Mouse (Mus musculus) stomach, embryonic 15.5 days (tissue): ENCODE results near the gene Ehbp1l1. TPM values are rescaled to one million over a fixed set of nuclear protein-coding genes. Genes with fewer than 3 reads are reported as not detected.
A peak's percentile ranks its signal among the peaks of the same experiment; 100 is the strongest.

ENCODE experiments used
- ATAC-seq: fragments of 200-750 bp; cut with Nextera tagmentation; 2 replicates; pipeline ENCODE4 v1.8.0; 2017; ENCODE audit warnings: low read depth, moderate number of reproducible peaks, moderate TSS enrichment; ENCODE audit not compliant: insufficient read depth, low FRiP score
- H3K27ac ChIP-seq: fragments of 300-500 bp; sonication (generic); 2 replicates; pipeline ENCODE4 v1.5.1; 2015; ENCODE audit warnings: mild to moderate bottlenecking, inconsistent platforms
- H3K27me3 ChIP-seq: fragments of 300-500 bp; sonication (generic); replicated peaks from 2 replicates; pipeline ENCODE4 v1.6.1; 2015; ENCODE audit warnings: inconsistent platforms
- H3K36me3 ChIP-seq: fragments of 300-500 bp; sonication (generic); 2 replicates; pipeline ENCODE4 v1.6.1; 2015; ENCODE audit warnings: inconsistent platforms
- H3K4me1 ChIP-seq: fragments of 300-500 bp; sonication (generic); 2 replicates; pipeline ENCODE4 v1.6.1; 2015; ENCODE audit warnings: inconsistent platforms
- H3K4me2 ChIP-seq: fragments of 300-500 bp; sonication (generic); 2 replicates; pipeline ENCODE4 v1.6.1; 2015; ENCODE audit warnings: mild to moderate bottlenecking, inconsistent platforms
- H3K4me3 ChIP-seq: fragments of 300-500 bp; sonication (generic); replicated peaks from 2 replicates; pipeline ENCODE4 v1.5.1; 2015; ENCODE audit warnings: inconsistent platforms
- H3K9ac ChIP-seq: fragments of 300-500 bp; sonication (generic); 2 replicates; pipeline ENCODE4 v1.6.1; 2015; ENCODE audit warnings: inconsistent platforms
- H3K9me3 ChIP-seq: fragments of 300-500 bp; sonication (generic); 2 replicates; pipeline ENCODE4 v1.6.1; 2016; ENCODE audit warnings: inconsistent platforms
- WGBS: fragments of 180-500 bp; shearing (Covaris S2); methylation state at CpG from one replicate; pipeline ENCODE4 v1.1.7; 2015; 5-methylcytosine and 5-hydroxymethylcytosine counted together
- polyA plus RNA-seq: library from polyadenylated mRNA; unstranded; fragments of >200 nt; fragmentation: Nextera tagmentation; extraction: Ambion mirVana; gene quantifications from 2 replicates; pipeline ENCODE4 v1.2.1, GENCODE M21; 2015

Ehbp1l1 gene
- polyA plus RNA-seq, 1 experiment from 2014 or later: 50.0 TPM

GRCm38 (mm10) chr19:5715793-5716688 lies 10.1 kb downstream of the Ehbp1l1 start:
- peak overlapping the region; percentile 47 for H3K4me2 ChIP-seq
- H3K36me3 ChIP-seq: peaks cover 26% of the 10 kb centered on the region
- no peaks in the 10 kb centered on the region for H3K9me3 ChIP-seq
- H3K27me3 ChIP-seq: no peaks in the 10 kb centered on the region
- ATAC-seq: peak; percentile 42; the same call in 1 of the 2 replicates
- WGBS: 37% methylated on average over 43 of the region's 43 CpGs
- no peak overlapping the region for H3K9ac ChIP-seq
- H3K27ac ChIP-seq: no peak overlapping the region
- no peak overlapping the region for H3K4me3 ChIP-seq
- peaks cover 18% of the 10 kb centered on the region for H3K4me1 ChIP-seq

- H3K36me3 ChIP-seq: peaks cover 28% of the 10 kb centered on the region
- H3K9me3 ChIP-seq: no peaks in the 10 kb centered on the region
- H3K4me3 ChIP-seq: no peak overlapping the region
- H3K27ac ChIP-seq: peak overlapping the region; percentile 48
- H3K4me1 ChIP-seq: peaks cover 18% of the 10 kb centered on the region
- no peak overlapping the region for H3K9ac ChIP-seq
- H3K4me2 ChIP-seq: no peak overlapping the region; the same call in 1 of the 2 replicates
- 9% methylated on average over 2 of the region's 2 CpGs for WGBS
- H3K27me3 ChIP-seq: no peaks in the 10 kb centered on the region
- peak; percentile 82 for ATAC-seq
Observed at GRCm38 (mm10) chr19:5713730-5714129, 12.4 kb downstream of the Ehbp1l1 start.

GRCm38 (mm10) chr19:5713255-5713654 lies 12.9 kb downstream of the Ehbp1l1 start:
- Histone ChIP-seq H3K4me2 (no peak overlapping the region), H3K4me3 (no peak overlapping the region), H3K36me3 (peaks cover 32% of the 10 kb centered on the region), H3K9me3 (no peaks in the 10 kb centered on the region), H3K4me1 (peaks cover 18% of the 10 kb centered on the region), H3K9ac (no peak overlapping the region), H3K27me3 (no peaks in the 10 kb centered on the region), H3K27ac (peak overlapping the region; percentile 48)
- no peak for ATAC-seq
- WGBS: 64% methylated on average over 5 of the region's 5 CpGs

GRCm38 (mm10) chr19:5711907-5712460 lies 14.1 kb downstream of the Ehbp1l1 start:
- no peak overlapping the region for H3K27ac ChIP-seq
- WGBS: 88% methylated on average over 14 of the region's 14 CpGs
- no peak overlapping the region for H3K4me3 ChIP-seq
- H3K27me3 ChIP-seq: no peaks in the 10 kb centered on the region
- H3K4me2 ChIP-seq: no peak overlapping the region
- no peaks in the 10 kb centered on the region for H3K9me3 ChIP-seq
- no peak overlapping the region for H3K9ac ChIP-seq
- peaks cover 18% of the 10 kb centered on the region for H3K4me1 ChIP-seq
- H3K36me3 ChIP-seq: peaks cover 37% of the 10 kb centered on the region
- ATAC-seq: no peak

- H3K4me1 ChIP-seq: peaks cover 21% of the 10 kb centered on the region
- H3K27ac ChIP-seq: no peak overlapping the region
- 28% methylated on average over 3 of the region's 3 CpGs for WGBS
- no peak overlapping the region for H3K4me3 ChIP-seq
- no peak overlapping the region for H3K4me2 ChIP-seq
- H3K9ac ChIP-seq: no peak overlapping the region
- ATAC-seq: no peak
- no peaks in the 10 kb centered on the region for H3K9me3 ChIP-seq
- H3K36me3 ChIP-seq: peaks cover 43% of the 10 kb centered on the region
- H3K27me3 ChIP-seq: no peaks in the 10 kb centered on the region
Observed at GRCm38 (mm10) chr19:5711218-5711617, 14.9 kb downstream of the Ehbp1l1 start.

GRCm38 (mm10) chr19:5710581-5710980 lies 15.5 kb downstream of the Ehbp1l1 start:
- Histone ChIP-seq H3K27me3 (no peaks in the 10 kb centered on the region), H3K36me3 (peaks cover 43% of the 10 kb centered on the region), H3K4me1 (peaks cover 21% of the 10 kb centered on the region), H3K9ac (no peak overlapping the region), H3K9me3 (no peaks in the 10 kb centered on the region), H3K4me2 (no peak overlapping the region), H3K4me3 (no peak overlapping the region), H3K27ac (no peak overlapping the region)
- ATAC-seq: no peak
- WGBS: 91% methylated on average over 8 of the region's 8 CpGs

GRCm38 (mm10) chr19:5710068-5710467 lies 16.0 kb downstream of the Ehbp1l1 start:
- Histone ChIP-seq H3K4me2 (no peak overlapping the region), H3K27me3 (no peaks in the 10 kb centered on the region), H3K4me1 (peaks cover 26% of the 10 kb centered on the region), H3K4me3 (no peak overlapping the region), H3K27ac (no peak overlapping the region), H3K9me3 (no peaks in the 10 kb centered on the region), H3K36me3 (peaks cover 43% of the 10 kb centered on the region), H3K9ac (no peak overlapping the region)
- ATAC-seq: no peak
- WGBS: 96% methylated on average over 6 of the region's 6 CpGs

GRCm38 (mm10) chr19:5704801-5705571 lies 21.1 kb downstream of the Ehbp1l1 start:
- no peak overlapping the region for H3K9ac ChIP-seq
- H3K4me3 ChIP-seq: no peak overlapping the region
- whole genome bisulfite sequencing: 30% methylated on average over 10 of the region's 10 CpGs
- H3K9me3 ChIP-seq: no peaks in the 10 kb centered on the region
- H3K27ac ChIP-seq: peak overlapping the region; percentile 89
- H3K27me3 ChIP-seq: no peaks in the 10 kb centered on the region
- peaks cover 51% of the 10 kb centered on the region for H3K36me3 ChIP-seq
- peak; percentile 73 for ATAC-seq
- peak overlapping the region; percentile 25 for H3K4me2 ChIP-seq
- peaks cover 26% of the 10 kb centered on the region for H3K4me1 ChIP-seq

GRCm38 (mm10) chr19:5704163-5704800 lies 21.8 kb downstream of the Ehbp1l1 start, which contains the start of gene Kcnk7:
Gene Kcnk7 (plus strand): TSS chr19:5704367.
- peaks cover 26% of the 10 kb centered on the region for H3K4me1 ChIP-seq
- WGBS: 62% methylated on average over 17 of the region's 17 CpGs
- H3K4me2 ChIP-seq: peak within 1 kb of the TSS; percentile 25
- peaks cover 52% of the 10 kb centered on the region for H3K36me3 ChIP-seq
- H3K27me3 ChIP-seq: no peaks in the 10 kb centered on the region
- no peak within 1 kb of the TSS for H3K4me3 ChIP-seq
- H3K9ac ChIP-seq: no peak within 1 kb of the TSS
- peak within 1 kb of the TSS; percentile 89 for H3K27ac ChIP-seq
- no peak for ATAC-seq
- H3K9me3 ChIP-seq: no peaks in the 10 kb centered on the region

GRCm38 (mm10) chr19:5695849-5696462 lies 30.2 kb downstream of the Ehbp1l1 start:
- peaks cover 42% of the 10 kb centered on the region for H3K4me1 ChIP-seq
- peaks cover 77% of the 10 kb centered on the region for H3K36me3 ChIP-seq
- no peak overlapping the region for H3K27ac ChIP-seq
- peak; percentile 16 for ATAC-seq
- H3K4me2 ChIP-seq: peak overlapping the region; percentile 25; the same call in 1 of the 2 replicates
- H3K9me3 ChIP-seq: no peaks in the 10 kb centered on the region
- WGBS: 46% methylated on average over 41 of the region's 41 CpGs
- no peak overlapping the region for H3K4me3 ChIP-seq
- H3K9ac ChIP-seq: no peak overlapping the region
- H3K27me3 ChIP-seq: no peaks in the 10 kb centered on the region

- Histone ChIP-seq H3K4me2 (no peak overlapping the region), H3K27me3 (no peaks in the 10 kb centered on the region), H3K9ac (no peak overlapping the region), H3K36me3 (peaks cover 58% of the 10 kb centered on the region), H3K27ac (no peak overlapping the region), H3K9me3 (no peaks in the 10 kb centered on the region), H3K4me3 (no peak overlapping the region), H3K4me1 (peaks cover 51% of the 10 kb centered on the region)
- WGBS: 84% methylated on average over 6 of the region's 6 CpGs
- no peak for ATAC-seq
Observed at GRCm38 (mm10) chr19:5693801-5694200, 32.3 kb downstream of the Ehbp1l1 start.
